Mouse (Mus musculus) heart, adult 2 months (tissue): ENCODE results near the gene Dusp16.

Experiments used
- CTCF ChIP-seq: fragments of 200-600 bp; IDR thresholded peaks from 2 replicates; pipeline ENCODE4 v1.8.1; 2022; ENCODE audit warnings: antibody characterized with exemption, mild to moderate bottlenecking, moderate library complexity
- POLR2A ChIP-seq: fragments of 200-500 bp; IDR thresholded peaks from 2 replicates; pipeline ENCODE4 v1.6.1; 2011; ENCODE audit warnings: mild to moderate bottlenecking, low read depth, low read length, control low read depth; ENCODE audit not compliant: insufficient read depth

- TF ChIP-seq CTCF: no peak
- no peak for TF ChIP-seq POLR2A
Observed at GRCm38 (mm10) chr6:134702184-134702583, 90.2 kb downstream of the Dusp16 start.
